Mouse (Mus musculus): ENCODE data around the gene Cpne4.

The Cpne4 gene

DNA sequence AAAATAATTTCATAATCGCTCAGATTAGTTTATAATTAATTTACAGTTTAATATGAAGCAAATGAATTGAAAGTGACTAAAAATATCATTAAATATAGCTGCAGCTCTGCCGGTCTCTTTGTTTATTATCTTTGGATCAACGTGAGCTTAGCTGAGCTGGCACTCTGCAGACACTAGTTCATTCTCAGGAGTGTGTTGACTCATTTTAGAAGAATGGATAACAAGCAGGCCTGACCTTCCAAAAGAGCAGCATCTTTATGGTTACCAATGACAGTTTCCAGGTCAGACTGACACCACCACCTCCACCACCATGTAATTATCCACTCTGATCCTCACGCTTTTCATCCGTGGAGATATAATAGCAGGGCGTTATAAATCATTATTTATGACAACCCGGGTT, 498.9 kb downstream of the Cpne4 start:
- no peak for DNase-seq (ENCODE audit: low read depth, low spot score)

DNA sequence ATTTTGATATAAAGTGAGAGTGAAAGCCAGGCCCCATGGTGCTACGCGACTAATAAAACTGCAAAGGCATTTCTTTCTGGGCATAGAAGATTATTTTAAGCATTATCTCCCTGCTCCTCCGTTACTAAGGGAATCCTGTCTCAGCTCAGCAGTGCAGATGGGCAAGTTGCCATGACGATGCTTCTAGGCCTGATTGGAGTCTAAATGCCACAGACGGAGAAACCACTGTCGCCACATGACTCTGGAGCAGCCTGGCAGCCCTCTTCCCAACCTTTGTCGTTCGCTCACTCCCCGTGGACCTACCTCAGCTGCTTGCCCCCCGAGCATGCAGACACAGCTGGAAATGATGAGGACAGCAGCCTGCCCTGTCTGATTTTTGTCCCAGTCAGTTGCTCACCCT, 501.3 kb downstream of the Cpne4 start:
- DNase-seq (ENCODE audit: low read depth, low spot score), result no peak

DNA sequence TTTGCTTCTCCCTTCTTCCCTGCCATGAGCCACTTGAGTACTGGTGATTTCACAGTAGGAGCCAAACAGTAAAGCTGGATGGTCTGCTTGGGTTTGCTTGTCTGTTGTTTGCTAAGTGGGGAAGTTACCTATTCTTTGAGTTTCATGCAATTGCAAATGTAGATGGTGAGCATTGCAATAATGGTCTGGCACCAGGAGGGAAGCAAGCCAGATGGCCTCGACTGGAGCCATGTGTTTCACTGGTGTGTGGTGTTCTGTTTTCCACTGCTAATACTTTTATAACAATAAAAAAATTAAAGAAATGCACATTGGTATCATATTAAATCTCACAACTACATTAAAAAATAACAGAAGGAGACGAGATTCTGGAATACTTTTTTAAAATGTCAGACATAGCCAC, 502.6 kb downstream of the Cpne4 start:
- DNase-seq (ENCODE audit: low read depth, low spot score), result no peak

DNA sequence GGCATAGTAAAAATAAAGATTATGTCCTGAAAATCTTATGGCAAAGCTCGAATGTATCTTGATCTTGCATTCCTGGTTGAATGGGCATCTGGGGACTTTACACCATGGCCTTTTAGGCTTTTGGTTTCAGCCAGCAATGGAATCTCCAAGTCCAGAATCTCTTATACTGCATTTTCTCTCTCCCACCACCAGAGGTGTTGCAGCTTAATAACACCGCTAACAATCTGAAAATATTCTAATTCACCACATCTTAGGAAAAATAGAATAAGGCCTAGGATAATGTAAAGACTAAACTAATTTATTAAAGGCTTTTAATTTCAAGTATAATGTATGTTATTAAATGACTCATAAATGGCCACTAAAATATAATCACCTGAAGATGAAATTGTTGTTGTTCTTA, 503.2 kb downstream of the Cpne4 start:
- DNase-seq (ENCODE audit: low read depth, low spot score), result no peak

DNA sequence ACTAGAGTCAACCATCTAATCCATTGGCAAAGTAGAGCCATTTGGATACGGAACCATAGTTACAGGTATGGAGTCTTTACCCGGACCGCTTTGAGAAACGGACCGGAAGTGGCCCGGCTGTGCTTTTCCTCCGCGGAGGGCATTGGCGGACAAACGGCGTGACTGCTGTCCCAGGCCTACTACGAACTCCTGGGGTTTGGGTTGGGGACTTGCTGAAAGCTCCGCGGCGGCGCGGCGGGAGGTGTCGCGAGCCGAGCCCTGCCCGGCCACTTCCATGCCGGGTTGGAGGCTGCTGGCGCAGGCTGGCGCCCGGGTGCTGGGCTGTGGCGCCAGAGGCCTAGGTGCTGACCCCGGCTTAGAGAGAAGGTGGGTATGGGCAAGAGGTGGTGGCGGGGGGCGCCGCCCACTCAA, 506.1 kb downstream of the Cpne4 start, which contains the start of gene Mrpl3:
TSS of gene Mrpl3 (plus strand) at position 93 of the 411 bp plus-strand sequence.
- DNase-seq (ENCODE audit: low read depth, low spot score), result peak; percentile 87

DNA sequence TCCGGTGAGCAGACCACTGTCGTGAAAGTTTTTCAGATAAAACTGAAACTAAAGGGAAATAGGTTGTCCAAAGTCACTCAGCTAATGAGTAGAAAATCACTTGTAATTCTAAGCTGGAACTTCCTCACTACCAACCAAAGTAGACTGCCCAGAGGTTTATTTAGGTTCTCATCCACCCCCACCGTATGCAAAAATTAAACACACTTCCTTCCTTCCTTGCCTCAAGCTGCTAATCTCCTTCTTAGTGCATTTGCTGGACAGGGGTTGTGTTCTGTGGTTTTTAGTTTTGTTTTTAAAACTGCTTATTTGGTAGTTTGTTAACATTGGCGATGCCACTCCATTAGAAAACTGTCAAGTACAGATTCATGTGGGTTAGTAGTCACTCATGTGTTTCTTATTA, 506.7 kb downstream of the Cpne4 start:
- DNase-seq (ENCODE audit: low read depth, low spot score), result no peak

DNA sequence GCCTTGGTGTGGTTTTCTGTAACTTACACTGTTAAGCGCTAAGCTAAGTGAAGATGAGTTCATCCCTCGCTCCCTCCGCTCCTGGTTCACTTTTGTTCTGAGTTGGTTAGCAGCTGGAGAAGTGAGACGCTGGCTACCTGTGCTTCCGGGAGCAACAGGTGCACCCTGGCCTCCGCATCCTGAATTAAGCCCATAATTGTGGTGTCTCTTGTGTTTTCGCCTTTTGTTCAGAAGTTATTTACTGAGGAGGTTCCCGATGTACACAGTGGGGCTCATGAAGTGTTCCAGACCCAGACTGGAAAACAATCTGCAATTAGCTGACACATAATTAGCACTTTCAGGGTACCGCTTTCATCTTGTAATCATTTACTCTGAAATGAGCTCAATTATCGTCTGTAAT, 522.0 kb downstream of the Cpne4 start:
- no peak for DNase-seq (ENCODE audit: low read depth, low spot score)

DNA sequence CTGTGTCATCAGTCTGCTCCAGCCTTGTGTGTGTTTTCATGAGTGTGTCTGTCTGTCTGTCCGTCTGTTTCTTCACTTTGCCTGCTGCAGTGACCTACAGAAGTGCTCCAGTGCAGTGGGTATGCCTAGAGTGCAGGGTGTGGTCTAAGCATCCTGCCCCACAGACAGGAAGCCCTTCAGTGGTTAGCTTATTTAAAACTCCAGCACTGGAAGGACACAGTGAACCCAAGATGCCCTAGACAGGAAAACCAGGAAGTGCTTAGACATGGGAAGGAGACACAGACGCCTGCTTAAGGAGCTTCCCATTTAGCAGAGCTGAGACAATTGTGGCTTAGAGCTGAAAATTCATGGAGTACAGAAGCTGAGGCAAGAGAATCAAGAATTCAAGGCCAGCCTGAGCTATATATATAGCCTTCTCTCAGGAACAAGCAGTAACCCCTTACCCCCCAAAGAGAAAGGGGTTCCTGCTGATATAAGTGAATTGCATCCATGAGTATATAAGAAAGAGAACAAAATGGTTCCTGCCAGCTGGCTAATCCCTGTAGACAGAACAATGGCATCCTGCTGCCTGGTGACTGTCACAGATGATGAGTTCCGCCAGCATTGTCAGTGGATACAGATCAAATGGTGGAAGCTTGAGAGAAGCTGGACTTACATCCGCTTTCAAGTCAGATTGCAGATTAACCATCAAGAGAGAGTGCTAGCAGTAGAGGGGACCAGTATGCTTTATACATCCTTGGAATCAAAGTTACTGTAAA, 526.1 kb downstream of the Cpne4 start:
- DNase-seq (ENCODE audit: low read depth, low spot score), result no peak

DNA sequence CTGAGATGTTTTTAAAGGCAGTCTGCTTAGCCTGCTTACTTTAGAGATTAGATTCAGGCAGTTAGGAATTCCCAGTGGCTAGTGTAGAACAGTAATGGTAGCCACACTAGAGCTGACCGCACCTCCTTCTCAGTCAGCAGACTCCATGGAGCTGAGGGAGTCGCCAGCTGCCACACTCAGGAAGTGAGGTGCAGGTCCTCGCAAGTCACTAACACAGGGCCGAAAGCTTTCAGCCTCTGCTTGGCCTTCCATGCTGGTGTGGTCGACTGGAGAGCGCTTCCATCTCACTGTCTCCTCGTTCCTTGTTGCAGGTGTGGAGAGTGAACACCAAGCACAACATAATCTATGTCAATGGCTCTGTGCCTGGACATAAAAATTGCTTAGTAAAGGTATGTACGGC, 527.8 kb downstream of the Cpne4 start:
- no peak for DNase-seq (ENCODE audit: low read depth, low spot score)

DNA sequence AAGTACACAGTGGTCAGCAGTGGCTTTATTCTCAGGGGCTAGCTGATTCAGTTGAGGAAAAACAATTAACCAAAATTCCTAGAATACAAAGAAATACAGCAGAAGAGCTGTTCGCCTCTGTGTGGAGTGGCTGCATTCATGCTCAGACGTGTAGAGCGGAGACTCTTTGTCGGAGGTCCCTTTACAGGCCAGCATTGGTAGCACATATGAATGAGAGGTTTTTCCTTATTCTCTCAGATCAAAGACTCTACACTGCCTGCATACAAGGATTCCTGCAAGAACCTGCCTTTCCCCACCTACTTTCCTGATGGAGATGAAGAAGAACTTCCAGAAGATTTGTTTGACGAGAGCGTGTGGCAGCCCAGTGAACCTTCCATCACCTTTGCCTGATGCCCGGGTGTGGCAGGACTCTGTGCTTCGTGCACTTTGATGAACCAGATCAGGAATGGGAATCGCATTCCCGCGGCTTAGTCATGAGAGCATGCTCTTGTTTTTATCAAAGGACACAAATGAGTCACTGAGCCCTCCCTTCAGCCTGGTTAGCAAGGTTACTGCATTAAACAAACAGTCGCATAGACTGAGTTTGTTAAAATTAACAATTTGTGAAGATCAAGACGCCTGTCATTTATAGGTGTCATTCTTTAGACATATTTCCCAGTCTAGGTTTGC, 529.8 kb downstream of the Cpne4 start:
- DNase-seq (ENCODE audit: low read depth, low spot score), result no peak

DNA sequence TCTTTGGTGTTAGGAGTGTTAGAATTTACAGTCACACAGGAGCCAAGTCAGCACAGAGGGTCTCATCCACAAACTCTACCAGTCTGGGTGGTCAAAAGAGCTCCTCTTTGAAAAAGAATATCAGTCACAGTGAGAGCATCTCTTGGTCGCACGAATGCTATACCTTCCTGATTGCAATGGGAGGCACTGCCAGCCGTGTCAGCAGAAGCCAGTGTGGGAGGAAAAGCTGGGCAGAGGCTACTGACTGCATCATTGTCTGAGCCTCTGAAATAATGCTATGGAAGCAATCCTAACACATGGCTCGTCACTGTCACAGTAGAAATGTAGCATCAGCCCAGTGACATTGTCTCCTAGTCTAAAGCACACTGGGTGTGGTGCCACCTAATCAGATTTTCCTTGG, 531.4 kb downstream of the Cpne4 start:
- no peak for DNase-seq (ENCODE audit: low read depth, low spot score)

DNA sequence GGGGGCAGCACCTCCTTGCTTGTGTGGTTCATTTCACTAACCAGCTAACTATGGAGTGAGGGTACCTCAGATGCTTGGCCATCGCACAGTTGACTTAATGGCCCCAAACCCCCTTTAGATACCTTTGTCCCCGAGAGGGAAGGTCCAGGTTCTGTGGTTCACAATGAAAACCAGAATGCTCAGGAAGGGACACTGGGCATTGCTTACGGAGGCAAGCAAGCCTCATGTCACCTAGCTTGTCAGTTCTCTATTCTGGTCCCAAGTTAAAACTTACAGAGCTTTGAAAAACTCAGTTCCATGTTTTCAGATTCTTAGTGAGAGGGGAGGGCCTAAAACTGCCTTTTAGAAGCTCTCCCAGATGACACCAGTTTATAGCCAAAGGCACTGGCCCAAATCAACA, 533.2 kb downstream of the Cpne4 start:
- no peak for DNase-seq (ENCODE audit: low read depth, low spot score)
